Mouse (Mus musculus) heart, adult 8-10 months (tissue): ENCODE measurements around the gene Angptl8. TPM values are rescaled to one million over a fixed set of nuclear protein-coding genes. Genes with fewer than 3 reads are reported as not detected.
"Not testable (repeated sequence)": the region's sequence is repeated elsewhere in the genome, so short reads cannot be mapped to it uniquely, and the experiment has no call there.

ENCODE experiments used
- DNase-seq: peaks from one replicate; pipeline ENCODE4 v3.0.0; 2022; ENCODE audit warnings: low spot score
- total RNA-seq, 4 experiments: library from RNA; stranded (reverse); gene quantifications; 2 replicates each; pipeline ENCODE4 v1.2.4; 2022

The Angptl8 gene
- total RNA-seq, 4 experiments from 2014 or later = 0.38 TPM; not detected in 3

- DNase-seq = no peak
Measured at GRCm38 (mm10) chr9:21849691-21850677, 14.7 kb downstream of the Angptl8 start.

- no peak for DNase-seq
Measured at GRCm38 (mm10) chr9:21851084-21851483, 15.8 kb downstream of the Angptl8 start.

- DNase-seq = peak; percentile 86
Measured at GRCm38 (mm10) chr9:21852128-21853091, 17.1 kb downstream of the Angptl8 start, which contains the start of gene Dock6. TSS of gene Dock6 (minus strand) at chr9:21852635.

GRCm38 (mm10) chr9:21853961-21854360, 18.7 kb downstream of the Angptl8 start:
- no peak for DNase-seq

GRCm38 (mm10) chr9:21854894-21855293, 19.6 kb downstream of the Angptl8 start:
- no peak for DNase-seq

GRCm38 (mm10) chr9:21857501-21857900, 22.2 kb downstream of the Angptl8 start:
- no peak for DNase-seq

GRCm38 (mm10) chr9:21858084-21858483, 22.8 kb downstream of the Angptl8 start:
- DNase-seq = peak; percentile 86

- DNase-seq = no peak
Measured at GRCm38 (mm10) chr9:21859606-21860005, 24.3 kb downstream of the Angptl8 start.

- not testable (repeated sequence) for DNase-seq
Measured at GRCm38 (mm10) chr9:21860349-21860748, 25.0 kb downstream of the Angptl8 start.

GRCm38 (mm10) chr9:21862181-21862580, 26.9 kb downstream of the Angptl8 start:
- DNase-seq = no peak

GRCm38 (mm10) chr9:21865673-21866398, 30.5 kb downstream of the Angptl8 start:
- DNase-seq = no peak

- no peak for DNase-seq
Measured at GRCm38 (mm10) chr9:21866641-21867040, 31.3 kb downstream of the Angptl8 start.

- no peak for DNase-seq
Measured at GRCm38 (mm10) chr9:21867726-21868125, 32.4 kb downstream of the Angptl8 start.

GRCm38 (mm10) chr9:21869290-21869689, 34.0 kb downstream of the Angptl8 start:
- peak; percentile 66 for DNase-seq

GRCm38 (mm10) chr9:21870879-21871524, 35.7 kb downstream of the Angptl8 start:
- no peak for DNase-seq

- no peak for DNase-seq
Measured at GRCm38 (mm10) chr9:21872204-21872603, 36.9 kb downstream of the Angptl8 start.

GRCm38 (mm10) chr9:21876601-21877000, 41.3 kb downstream of the Angptl8 start:
- no peak for DNase-seq
